Mouse (Mus musculus) myocyte (in vitro differentiated cells): Measurements from ENCODE around the gene Lingo2. TPM values are rescaled to one million over a fixed set of nuclear protein-coding genes. Genes with fewer than 3 reads are reported as not detected.

Experiments
- H3K27me3 ChIP-seq: one replicate; pipeline ENCODE4 v1.6.1; 2011; ENCODE audit not compliant: control insufficient read depth, insufficient read depth, insufficient read length
- H3K36me3 ChIP-seq: one replicate; pipeline ENCODE4 v1.6.1; 2011; ENCODE audit not compliant: control insufficient read depth, insufficient read depth
- H3K4me2 ChIP-seq: one replicate; pipeline ENCODE4 v1.6.1; 2011; ENCODE audit warnings: low read depth, control low read depth
- H3K4me3 ChIP-seq: one replicate; pipeline ENCODE4 v1.5.1; 2011; ENCODE audit warnings: mild to moderate bottlenecking, control low read depth, moderate library complexity
- H3K79me2 ChIP-seq: one replicate; pipeline ENCODE4 v1.6.1; 2011; ENCODE audit not compliant: control insufficient read depth, insufficient read depth
- H3ac ChIP-seq: one replicate; pipeline ENCODE4 v1.6.1; 2011; ENCODE audit not compliant: control insufficient read depth, insufficient read length
- CEBPB ChIP-seq: IDR thresholded peaks from 2 replicates; pipeline ENCODE4 v1.6.1; 2011; ENCODE audit warnings: mild to moderate bottlenecking, moderate library complexity; ENCODE audit not compliant: poor library complexity, insufficient read depth, severe bottlenecking
- E2F4 ChIP-seq: IDR thresholded peaks from one replicate; pipeline ENCODE4 v1.6.1; 2011; ENCODE audit warnings: mild to moderate bottlenecking, control low read depth, moderate library complexity; ENCODE audit not compliant: insufficient read depth
- MAX ChIP-seq: IDR thresholded peaks from one replicate; pipeline ENCODE4 v1.6.1; 2011; ENCODE audit warnings: low read depth, mild to moderate bottlenecking, control low read depth
- MYOD1 ChIP-seq, 3 experiments: IDR thresholded peaks; one replicate each; pipeline ENCODE4 v1.6.1; 2011; ENCODE audit warnings: control low read depth in 2 of 3, low read depth in 2 of 3, mild to moderate bottlenecking in 2 of 3, moderate library complexity in 1 of 3; ENCODE audit not compliant: insufficient read length in 2 of 3, control insufficient read depth in 1 of 3
- MYOG ChIP-seq, 3 experiments: IDR thresholded peaks; one replicate each; pipeline ENCODE4 v1.6.1; 2011; ENCODE audit warnings: control low read depth in 2 of 3, low read depth in 2 of 3, mild to moderate bottlenecking in 2 of 3; ENCODE audit not compliant: insufficient read length in 2 of 3, control insufficient read depth in 1 of 3, insufficient read depth in 1 of 3
- POLR2A ChIP-seq: IDR thresholded peaks from one replicate; pipeline ENCODE4 v1.6.1; 2011; ENCODE audit warnings: low read depth, mild to moderate bottlenecking, control low read depth, moderate library complexity; ENCODE audit not compliant: insufficient read length
- POLR2AphosphoS2 ChIP-seq: IDR thresholded peaks from one replicate; pipeline ENCODE4 v1.6.1; 2011; ENCODE audit warnings: low read depth, control low read depth; ENCODE audit not compliant: insufficient read length
- REST ChIP-seq: IDR thresholded peaks from one replicate; pipeline ENCODE4 v1.6.1; 2011; ENCODE audit warnings: mild to moderate bottlenecking, control low read depth, moderate library complexity; ENCODE audit not compliant: insufficient read depth, insufficient read length
- SRF ChIP-seq: IDR thresholded peaks from one replicate; pipeline ENCODE4 v1.6.1; 2011; ENCODE audit warnings: low read depth; ENCODE audit not compliant: control insufficient read depth, insufficient read length
- TCF12 ChIP-seq: IDR thresholded peaks from one replicate; pipeline ENCODE4 v1.6.1; 2011; ENCODE audit warnings: mild to moderate bottlenecking, control low read depth; ENCODE audit not compliant: poor library complexity, insufficient read depth, severe bottlenecking
- TCF3 ChIP-seq: IDR thresholded peaks from one replicate; pipeline ENCODE4 v1.6.1; 2011; ENCODE audit warnings: low read depth, control low read depth; ENCODE audit not compliant: insufficient read length
- USF1 ChIP-seq: IDR thresholded peaks from one replicate; pipeline ENCODE4 v1.6.1; 2011; ENCODE audit warnings: low read depth, mild to moderate bottlenecking, control low read depth, moderate library complexity
- polyA plus RNA-seq: library from polyadenylated mRNA; unstranded; fragments of >200 nt; fragmentation: generic; extraction: Trizol; gene quantifications from one replicate; pipeline ENCODE4 v1.2.1, GENCODE M21; 2012; ENCODE audit warnings: missing spikeins

Lingo2 gene
- polyA plus RNA-seq, 1 experiment, result 0.13 TPM

DNA sequence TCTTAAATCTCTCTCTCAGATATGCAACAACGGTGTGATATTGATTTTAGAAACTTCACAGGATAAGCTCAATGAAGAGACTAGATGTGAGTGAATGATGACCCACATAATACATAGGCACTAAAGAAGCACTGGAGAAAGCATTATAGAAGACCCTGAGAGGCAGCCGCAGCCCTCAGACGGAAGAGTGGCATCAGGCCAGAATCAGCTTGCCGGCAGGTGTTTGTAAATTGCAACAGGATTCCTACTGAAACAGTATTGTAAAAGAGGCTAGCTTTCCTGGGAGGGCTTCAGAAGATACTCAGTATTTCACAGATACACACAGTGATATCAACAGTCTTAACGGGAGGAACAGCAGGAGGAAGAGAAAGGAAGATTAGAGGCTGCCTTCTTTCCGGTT is 1184.6 kb downstream of the Lingo2 start:
- TF ChIP-seq POLR2A, result no peak
- H3K36me3 ChIP-seq, result no peaks in the 10 kb centered on the region
- no peak overlapping the region for H3K4me2 ChIP-seq
- no peak overlapping the region for H3K4me3 ChIP-seq
- H3K79me2 ChIP-seq, result no peaks in the 10 kb centered on the region
- no peak overlapping the region for H3ac ChIP-seq
- no peaks in the 10 kb centered on the region for H3K27me3 ChIP-seq

DNA sequence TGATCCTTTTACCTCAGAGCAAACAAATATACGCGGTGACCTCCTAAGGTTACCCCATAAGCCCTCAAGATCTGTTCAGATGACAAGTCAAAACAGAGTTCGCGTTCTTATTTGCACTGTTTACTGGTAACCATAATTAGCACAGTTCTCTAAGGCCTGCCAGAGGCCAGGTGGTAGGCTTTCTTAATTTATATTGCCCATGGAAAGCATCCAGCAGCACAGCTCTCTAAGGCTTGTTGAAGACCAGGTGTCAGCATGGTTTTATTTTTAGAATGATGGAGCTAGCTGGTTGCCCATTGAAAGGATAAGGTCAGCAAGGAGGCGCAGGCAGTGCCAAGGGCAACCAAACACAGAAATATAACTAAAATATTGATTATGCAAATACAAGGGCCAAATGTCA is 1190.4 kb downstream of the Lingo2 start:
- H3K79me2 ChIP-seq, result no peaks in the 10 kb centered on the region
- H3K36me3 ChIP-seq, result no peaks in the 10 kb centered on the region
- H3ac ChIP-seq, result no peak overlapping the region
- no peak overlapping the region for H3K4me2 ChIP-seq
- H3K27me3 ChIP-seq, result no peaks in the 10 kb centered on the region
- TF ChIP-seq POLR2AphosphoS2 (no peak), SRF (no peak), TCF3 (no peak), TCF12 (no peak), E2F4 (no peak), MYOG (IDR thresholded peaks at IDR 0.05; ENCODE audit: control insufficient read depth in 1 of 3, insufficient read depth in 1 of 3, insufficient read length in 2 of 3, low read depth in 2 of 3) (no peak), REST (no peak), CEBPB (no peak), MYOD1 (IDR thresholded peaks at IDR 0.05; ENCODE audit: control insufficient read depth in 1 of 3, insufficient read length in 2 of 3, low read depth in 2 of 3) (no peak)
- H3K4me3 ChIP-seq, result no peak overlapping the region

DNA sequence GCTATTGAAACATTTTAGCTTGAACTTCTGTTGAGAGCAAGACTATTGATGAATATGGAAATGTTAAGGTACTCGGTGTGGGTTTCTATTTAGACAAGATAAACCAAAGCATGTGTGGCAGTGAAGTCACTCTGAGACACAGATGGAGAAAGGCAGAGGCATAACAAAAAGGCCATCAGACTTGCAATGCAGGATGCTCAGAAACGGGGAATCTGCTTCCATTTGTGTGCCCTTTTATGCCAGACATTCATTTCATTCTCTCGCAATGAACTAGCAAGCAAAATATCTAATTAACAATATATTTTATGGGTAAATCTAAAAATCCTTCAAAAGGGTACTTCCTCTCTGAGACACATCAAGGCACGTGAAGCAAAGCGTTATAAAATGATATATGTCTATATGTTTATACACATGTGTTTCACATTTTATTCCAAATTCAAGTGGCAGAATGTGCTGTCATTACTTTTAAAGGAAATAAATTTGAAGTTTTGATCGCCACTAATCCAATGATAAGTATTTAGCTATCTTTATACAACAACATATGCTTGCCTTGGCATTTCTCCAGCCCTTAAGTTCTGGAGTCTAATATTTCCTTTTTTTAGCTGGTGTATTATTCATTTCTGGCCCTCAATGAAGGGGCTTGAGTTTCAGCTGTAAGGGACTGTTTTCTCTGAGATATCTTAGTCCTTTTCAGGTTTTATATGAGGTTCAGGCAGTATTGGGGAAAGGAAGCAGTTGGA is 1199.3 kb downstream of the Lingo2 start:
- no peaks in the 10 kb centered on the region for H3K79me2 ChIP-seq
- no peak overlapping the region for H3K4me2 ChIP-seq
- no peaks in the 10 kb centered on the region for H3K27me3 ChIP-seq
- no peak overlapping the region for H3K4me3 ChIP-seq
- no peak overlapping the region for H3ac ChIP-seq
- TF ChIP-seq TCF12, result no peak
- no peak for TF ChIP-seq MAX
- no peak for TF ChIP-seq SRF
- TF ChIP-seq CEBPB, result no peak
- no peak for TF ChIP-seq TCF3
- no peak for TF ChIP-seq MYOG (IDR thresholded peaks at IDR 0.05; ENCODE audit: control insufficient read depth in 1 of 3, insufficient read depth in 1 of 3, insufficient read length in 2 of 3, low read depth in 2 of 3)
- TF ChIP-seq POLR2AphosphoS2, result no peak
- no peak for TF ChIP-seq REST
- TF ChIP-seq E2F4, result no peak
- no peak for TF ChIP-seq POLR2A
- TF ChIP-seq MYOD1 (IDR thresholded peaks at IDR 0.05; ENCODE audit: control insufficient read depth in 1 of 3, insufficient read length in 2 of 3, low read depth in 2 of 3), result no peak
- TF ChIP-seq USF1, result no peak
- no peaks in the 10 kb centered on the region for H3K36me3 ChIP-seq

DNA sequence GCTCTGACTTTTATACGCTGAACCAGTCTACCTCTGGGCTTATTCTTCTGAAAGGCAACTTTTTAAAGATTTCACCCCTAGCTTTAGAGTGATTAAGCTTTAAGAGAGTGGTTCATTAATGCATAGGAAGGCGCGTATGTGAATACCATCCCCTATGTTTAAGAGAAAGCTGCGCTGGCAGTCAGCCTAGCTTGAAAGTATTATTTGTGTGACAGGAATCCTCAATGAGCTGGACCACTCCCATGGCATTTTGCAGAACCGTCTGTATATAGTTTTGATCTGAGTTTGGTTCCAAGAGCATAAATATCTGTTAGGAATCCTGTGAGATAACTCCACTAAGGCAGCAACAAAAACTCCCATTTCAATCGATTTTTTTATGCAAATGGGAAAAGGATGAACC is 1204.9 kb downstream of the Lingo2 start:
- no peaks in the 10 kb centered on the region for H3K79me2 ChIP-seq
- no peak overlapping the region for H3K4me2 ChIP-seq
- TF ChIP-seq POLR2A (no peak), CEBPB (no peak), POLR2AphosphoS2 (no peak), E2F4 (no peak), USF1 (no peak), SRF (no peak), TCF12 (no peak), TCF3 (no peak), MYOD1 (IDR thresholded peaks at IDR 0.05; ENCODE audit: control insufficient read depth in 1 of 3, insufficient read length in 2 of 3, low read depth in 2 of 3) (no peak), MAX (no peak), REST (no peak), MYOG (IDR thresholded peaks at IDR 0.05; ENCODE audit: control insufficient read depth in 1 of 3, insufficient read depth in 1 of 3, insufficient read length in 2 of 3, low read depth in 2 of 3) (no peak)
- H3K4me3 ChIP-seq, result no peak overlapping the region
- H3ac ChIP-seq, result no peak overlapping the region
- no peaks in the 10 kb centered on the region for H3K27me3 ChIP-seq
- no peaks in the 10 kb centered on the region for H3K36me3 ChIP-seq

DNA sequence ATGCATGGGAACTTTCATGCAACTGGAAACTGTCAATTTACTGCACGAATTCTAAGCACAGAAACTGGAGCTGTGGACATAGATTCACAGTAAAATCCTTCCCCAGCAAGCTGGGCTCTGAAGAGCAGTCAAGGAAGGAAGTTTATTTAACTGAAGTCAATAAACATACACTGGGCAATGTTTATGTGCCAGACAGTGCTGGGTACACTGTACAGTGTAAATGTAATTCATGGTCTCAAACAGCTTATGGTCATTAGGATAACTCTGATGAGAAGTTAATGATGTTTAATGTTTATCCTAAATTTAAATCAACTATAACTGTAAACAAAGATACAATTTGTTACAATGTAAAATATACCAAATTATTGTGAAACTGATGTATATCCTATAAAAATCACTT is 1226.8 kb downstream of the Lingo2 start:
- H3K79me2 ChIP-seq, result no peaks in the 10 kb centered on the region
- no peak overlapping the region for H3K4me3 ChIP-seq
- TF ChIP-seq E2F4, result no peak
- TF ChIP-seq CEBPB, result no peak
- no peak for TF ChIP-seq USF1
- no peak for TF ChIP-seq POLR2AphosphoS2
- TF ChIP-seq MAX, result no peak
- no peak for TF ChIP-seq MYOG (IDR thresholded peaks at IDR 0.05; ENCODE audit: control insufficient read depth in 1 of 3, insufficient read depth in 1 of 3, insufficient read length in 2 of 3, low read depth in 2 of 3)
- TF ChIP-seq MYOD1 (IDR thresholded peaks at IDR 0.05; ENCODE audit: control insufficient read depth in 1 of 3, insufficient read length in 2 of 3, low read depth in 2 of 3), result no peak
- TF ChIP-seq POLR2A, result no peak
- TF ChIP-seq REST, result no peak
- TF ChIP-seq SRF, result no peak
- no peak for TF ChIP-seq TCF12
- TF ChIP-seq TCF3, result no peak
- H3K36me3 ChIP-seq, result no peaks in the 10 kb centered on the region
- no peak overlapping the region for H3ac ChIP-seq
- H3K27me3 ChIP-seq, result no peaks in the 10 kb centered on the region
- no peak overlapping the region for H3K4me2 ChIP-seq
